In the genomic region with DNA sequence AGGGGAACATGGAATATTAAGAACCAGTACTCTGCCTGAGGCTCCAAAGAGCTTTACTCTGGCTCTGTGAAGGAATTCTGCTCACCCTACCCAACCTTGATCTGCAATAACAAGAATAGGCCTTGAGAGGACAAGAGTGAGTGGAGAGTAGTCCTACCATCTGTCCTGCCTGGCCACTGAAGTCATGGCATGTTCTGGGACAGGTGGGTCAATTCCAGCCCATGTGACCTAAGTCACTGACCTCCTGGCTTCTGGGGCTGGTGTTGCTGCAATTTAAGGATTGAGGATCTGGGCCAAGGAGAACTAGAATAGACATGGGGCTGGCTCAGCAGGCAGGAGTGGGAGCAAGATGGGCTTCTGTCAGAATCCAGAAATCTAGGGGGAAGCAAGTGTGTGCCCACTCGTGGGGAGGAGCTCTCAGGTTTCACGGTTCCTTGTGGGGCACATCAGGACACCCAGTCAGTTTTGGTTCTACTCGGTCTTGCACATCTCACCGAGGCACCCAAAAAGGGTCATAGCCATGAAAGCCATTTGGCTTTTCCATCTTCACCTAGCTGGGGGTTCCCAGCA, we compare ENCODE assay signal across 9 mouse cellular contexts. TPM values are rescaled to one million over a fixed set of nuclear protein-coding genes. Genes with fewer than 3 reads are reported as not detected.
DNase-seq lines count a peak whose midpoint lies in the region; ATAC-seq lines count a peak whose summit lies in the region.
"Had no signal": no experiment of that assay in that cellular context is flagged by ENCODE, and none has a peak within 500 bp of the region (broad histone marks: within the 10 kb centered on the region; RNA-seq: fewer than 3 reads in every experiment).

No protein-coding gene starts in this region.

- H3K4me2 ChIP-seq in midbrain, embryonic 16.5 days (ENCODE audit: low read length): no peak overlapping the region
- peak overlapping the region; percentile 88 for H3K4me2 ChIP-seq in hindbrain, embryonic 12.5 days (replicated peaks)

- DNase-seq in heart, adult 18-20 months: peak; percentile 42 to 54
- no peak for DNase-seq in heart, postnatal 36 days
- no peak for DNase-seq in midbrain, embryonic 10.5 days (ENCODE audit: low spot score)
- peak; percentile 87 for DNase-seq in skeletal muscle tissue, adult 2 months (ENCODE audit: low read depth, low spot score)
- DNase-seq in testis, postnatal 14 days (ENCODE audit: low spot score): no peak
- no peak for DNase-seq in thymus, postnatal 25 days

- intact Hi-C loops in heart, postnatal 36 days (cut with DNase I): no loop called here

- no peak overlapping the region for H3K9ac ChIP-seq in midbrain, embryonic 16.5 days (ENCODE audit: low read depth, low read length)
- no peak overlapping the region for H3K9ac ChIP-seq in hindbrain, embryonic 12.5 days

- H3K9me3 ChIP-seq in midbrain, embryonic 10.5 days (replicated peaks): no peaks in the 10 kb centered on the region
- H3K9me3 ChIP-seq in midbrain, embryonic 16.5 days (replicated peaks; ENCODE audit: control insufficient read depth, low read length, poor library complexity, severe bottlenecking): no peaks in the 10 kb centered on the region
- H3K9me3 ChIP-seq in hindbrain, embryonic 12.5 days (replicated peaks): no peaks in the 10 kb centered on the region

- no peak overlapping the region for H3K27ac ChIP-seq in midbrain, embryonic 10.5 days (replicated peaks)
- H3K27ac ChIP-seq in midbrain, embryonic 16.5 days (ENCODE audit: low read length): no peak overlapping the region
- no peak overlapping the region for H3K27ac ChIP-seq in hindbrain, embryonic 12.5 days

- peaks cover 69% of the 10 kb centered on the region for H3K27me3 ChIP-seq in midbrain, embryonic 10.5 days (ENCODE audit: low read depth, poor library complexity, severe bottlenecking)
- peaks cover 5% of the 10 kb centered on the region for H3K27me3 ChIP-seq in midbrain, embryonic 16.5 days (ENCODE audit: control insufficient read depth, insufficient read depth, low read depth, low read length)
- peaks cover 48% of the 10 kb centered on the region for H3K27me3 ChIP-seq in hindbrain, embryonic 12.5 days

- peaks cover 16% of the 10 kb centered on the region for H3K4me1 ChIP-seq in midbrain, embryonic 10.5 days
- peaks cover 10% of the 10 kb centered on the region for H3K4me1 ChIP-seq in midbrain, embryonic 16.5 days (ENCODE audit: control insufficient read depth, insufficient read depth, low read length)
- H3K4me1 ChIP-seq in hindbrain, embryonic 12.5 days: peaks cover 11% of the 10 kb centered on the region

- no peak for ATAC-seq in midbrain, embryonic 16.5 days
- ATAC-seq in hindbrain, embryonic 12.5 days (ENCODE audit: low FRiP score): no peak

- WGBS in midbrain, embryonic 10.5 days: 57% methylated on average over 4 of the region's 4 CpGs
- 52% methylated on average over 4 of the region's 4 CpGs for WGBS in midbrain, embryonic 16.5 days
- 58% methylated on average over 4 of the region's 4 CpGs for WGBS in hindbrain, embryonic 12.5 days

- peak overlapping the region; percentile 68 for H3K4me3 ChIP-seq in midbrain, embryonic 10.5 days
- H3K4me3 ChIP-seq in midbrain, embryonic 16.5 days (ENCODE audit: low read depth, low read length): no peak overlapping the region
- peak overlapping the region; percentile 43 for H3K4me3 ChIP-seq in hindbrain, embryonic 12.5 days

- no peaks in the 10 kb centered on the region for H3K36me3 ChIP-seq in midbrain, embryonic 10.5 days
- peaks cover 10% of the 10 kb centered on the region for H3K36me3 ChIP-seq in midbrain, embryonic 16.5 days (ENCODE audit: control insufficient read depth, insufficient read depth, low read length)
- H3K36me3 ChIP-seq in hindbrain, embryonic 12.5 days: no peaks in the 10 kb centered on the region

RNA-seq across cellular contexts. Expression of a gene that starts 9.8 kb away (rescaled TPM):
- total RNA-seq in heart, adult 18-20 months (2021): 1,000 to 10,000 TPM; 1,477 to 1,557 TPM
- 1,000 to 10,000 TPM; 1,480 to 1,577 TPM for total RNA-seq in heart, postnatal 36 days (2021)
- polyA plus RNA-seq in midbrain, embryonic 10.5 days (2016; fragmentation: Nextera tagmentation; extraction: Ambion mirVana): 0.29 TPM in 1 of 2 replicates, not detected in the other
- 10.0 and 11.0 TPM in 2 replicates for polyA plus RNA-seq in midbrain, embryonic 16.5 days (2015; fragmentation: Nextera tagmentation; extraction: Ambion mirVana)
- 2.3 and 2.5 TPM in 2 replicates for polyA plus RNA-seq in hindbrain, embryonic 12.5 days (2016; fragmentation: Nextera tagmentation; extraction: Ambion mirVana)

RNA-seq across cellular contexts. Expression of a gene that starts 12.0 kb away (rescaled TPM):
- total RNA-seq in heart, adult 18-20 months (2021): under 1 TPM in 1 of 2 experiments, not detected in 1; 0.03 TPM
- not detected for total RNA-seq in heart, postnatal 36 days (2021)
- polyA plus RNA-seq in midbrain, embryonic 10.5 days (2016; fragmentation: Nextera tagmentation; extraction: Ambion mirVana): 3.5 and 9.7 TPM in 2 replicates
- 50.2 and 50.8 TPM in 2 replicates for polyA plus RNA-seq in midbrain, embryonic 16.5 days (2015; fragmentation: Nextera tagmentation; extraction: Ambion mirVana)
- polyA plus RNA-seq in hindbrain, embryonic 12.5 days (2016; fragmentation: Nextera tagmentation; extraction: Ambion mirVana): 41.7 and 43.1 TPM in 2 replicates
- polyA plus RNA-seq: lung, postnatal 0 days had no signal

RNA-seq across cellular contexts. Expression of a gene that starts 40.0 kb away (rescaled TPM):
- total RNA-seq in heart, adult 18-20 months (2021): 10 to 100 TPM; 47.6 to 56.8 TPM
- 10 to 100 TPM; 49.4 to 52.6 TPM for total RNA-seq in heart, postnatal 36 days (2021)
- 375 and 418 TPM in 2 replicates for polyA plus RNA-seq in midbrain, embryonic 10.5 days (2016; fragmentation: Nextera tagmentation; extraction: Ambion mirVana)
- 407 and 408 TPM in 2 replicates for polyA plus RNA-seq in midbrain, embryonic 16.5 days (2015; fragmentation: Nextera tagmentation; extraction: Ambion mirVana)
- polyA plus RNA-seq in hindbrain, embryonic 12.5 days (2016; fragmentation: Nextera tagmentation; extraction: Ambion mirVana): 388 and 419 TPM in 2 replicates

RNA-seq across cellular contexts. Expression of a gene that starts 55.5 kb away (rescaled TPM):
- total RNA-seq in heart, adult 18-20 months (2021): under 1 TPM in 1 of 2 experiments, not detected in 1; 0.08 TPM
- total RNA-seq in heart, postnatal 36 days (2021): under 1 TPM in 1 of 2 experiments, not detected in 1; 0.05 TPM
- polyA plus RNA-seq in midbrain, embryonic 10.5 days (2016; fragmentation: Nextera tagmentation; extraction: Ambion mirVana): 0.07 TPM in 1 of 2 replicates, not detected in the other
- polyA plus RNA-seq in midbrain, embryonic 16.5 days (2015; fragmentation: Nextera tagmentation; extraction: Ambion mirVana): not detected in 2 replicates
- not detected in 2 replicates for polyA plus RNA-seq in hindbrain, embryonic 12.5 days (2016; fragmentation: Nextera tagmentation; extraction: Ambion mirVana)

Comparison
In these comparisons a context has a peak if more than half of its experiments do, and no peak if none do; other contexts are left out.
1. DNase-seq: peak in heart, adult 18-20 months (2 of 2) and skeletal muscle tissue, adult 2 months (single experiment); none in heart, postnatal 36 days (0 of 2), midbrain, embryonic 10.5 days (single experiment), testis, postnatal 14 days (single experiment) and thymus, postnatal 25 days (single experiment).